Mouse (Mus musculus): ENCODE measurements around the gene Mterf4.

DNA sequence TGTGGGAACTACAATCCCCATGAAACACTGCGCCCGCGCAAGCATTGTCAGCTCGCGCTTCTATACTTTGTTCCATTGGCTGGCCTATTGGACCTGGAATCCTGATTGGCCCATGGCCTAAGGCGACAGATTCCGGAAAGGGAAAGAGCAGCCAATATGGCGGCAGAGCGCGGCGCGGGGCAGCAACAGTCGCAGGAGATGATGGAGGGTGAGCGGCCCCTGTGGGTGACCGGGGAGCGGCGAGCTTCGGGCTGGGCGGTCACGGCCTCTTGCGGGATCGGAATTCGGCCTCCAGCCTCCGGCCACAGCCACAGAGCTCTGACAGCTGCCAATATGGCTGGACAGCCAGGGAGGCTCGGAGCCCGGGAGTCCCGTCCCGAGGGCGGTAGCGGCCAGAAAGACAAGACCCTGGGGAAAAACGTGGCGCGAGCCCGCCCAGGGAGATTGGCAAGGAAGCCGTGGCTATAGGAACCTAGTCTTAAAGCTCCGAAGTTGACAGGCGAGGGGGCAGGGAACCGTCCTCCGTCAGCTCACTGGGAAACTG, 37.9 kb upstream of the Mterf4 start:
- TF ChIP-seq CTCF (conservative IDR thresholded peaks at IDR 0.05; ENCODE audit: low read length) (no peak), POU5F1 (IDR thresholded peaks at IDR 0.05; ENCODE audit: borderline replicate concordance, low read length) (no peak), NANOG (IDR thresholded peaks at IDR 0.05; ENCODE audit: borderline replicate concordance, low read length) (no peak)
